Mouse (Mus musculus): ENCODE data around the gene Prmt1. TPM values are rescaled to one million over a fixed set of nuclear protein-coding genes. Genes with fewer than 3 reads are reported as not detected.

Prmt1 gene
- polyA plus RNA-seq, 1 experiment from 2014 or later = 220 TPM

DNA sequence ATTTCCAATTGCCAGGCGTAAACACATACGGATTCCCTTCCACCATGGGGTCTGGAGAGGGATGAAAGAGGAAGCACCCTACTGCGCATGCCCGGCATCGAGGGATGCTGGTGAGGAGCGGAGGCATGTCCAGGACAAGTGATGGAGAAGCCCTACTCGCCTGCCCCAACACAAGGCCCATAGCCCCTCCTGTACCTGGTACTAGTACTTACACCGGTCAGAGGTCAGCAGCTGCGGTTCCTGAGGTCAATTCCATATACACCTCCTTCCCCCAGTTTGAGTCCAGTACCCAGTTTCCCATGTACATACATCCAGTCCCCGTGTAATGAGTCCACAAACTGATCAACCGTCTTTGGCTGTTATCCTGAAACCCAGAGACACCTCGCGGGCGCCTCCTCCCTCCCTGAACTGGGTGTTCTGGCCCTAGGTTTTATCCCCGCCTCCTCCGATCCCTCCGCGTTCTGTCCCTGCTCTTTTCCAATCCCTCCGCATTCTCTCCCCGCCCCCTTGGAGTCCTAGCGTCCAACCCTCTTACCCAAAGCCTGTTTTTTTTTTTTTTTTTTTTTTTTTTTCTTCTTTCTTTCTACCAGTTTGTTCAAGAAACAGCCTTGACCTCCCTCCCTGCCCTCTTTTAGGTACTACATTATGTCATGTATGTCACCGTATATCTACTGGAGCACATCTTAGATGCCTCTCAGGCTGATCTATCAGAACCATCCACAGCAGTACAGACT lies 11.8 kb downstream of the Prmt1 start, which contains the start of gene Cpt1c:
TSS of gene Cpt1c (minus strand) at position 469 of the 734 bp plus-strand sequence.
- 3% methylated on average over 22 of the region's 22 CpGs for WGBS (ENCODE audit: insufficient replicate concordance)
- Histone ChIP-seq H3K27ac (peak within 1 kb of the TSS; percentile 75), H3K9me3 (replicated peaks) (no peaks in the 10 kb centered on the region), H3K4me3 (replicated peaks) (peak within 1 kb of the TSS; percentile 36), H3K4me1 (replicated peaks) (peaks cover 51% of the 10 kb centered on the region), H3K4me2 (peak within 1 kb of the TSS; percentile 59), H3K36me3 (peaks cover 42% of the 10 kb centered on the region), H3K9ac (peak within 1 kb of the TSS; percentile 51; the same call in 1 of the 2 replicates), H3K27me3 (peaks cover 6% of the 10 kb centered on the region; the same call in 1 of the 2 replicates)
- peak; percentile 70 for DNase-seq
- ATAC-seq (ENCODE audit: low read depth) = peak; percentile 63

- 51% methylated on average over 14 of the region's 14 CpGs for WGBS (ENCODE audit: insufficient replicate concordance)
- Histone ChIP-seq H3K27ac (peak overlapping the region; percentile 75), H3K36me3 (peaks cover 33% of the 10 kb centered on the region), H3K27me3 (peaks cover 6% of the 10 kb centered on the region; the same call in 1 of the 2 replicates), H3K9me3 (replicated peaks) (no peaks in the 10 kb centered on the region), H3K4me3 (replicated peaks) (peak overlapping the region; percentile 36), H3K9ac (0 out of 2 replicates have a peak overlapping the region, but pooled peaks have one; percentile 27), H3K4me1 (replicated peaks) (peaks cover 51% of the 10 kb centered on the region), H3K4me2 (peak overlapping the region; percentile 59)
- DNase-seq (no peak), ATAC-seq (ENCODE audit: low read depth) (no peak)
Observed at GRCm38 (mm10) chr7:44973415-44974130, 12.8 kb downstream of the Prmt1 start.

DNA sequence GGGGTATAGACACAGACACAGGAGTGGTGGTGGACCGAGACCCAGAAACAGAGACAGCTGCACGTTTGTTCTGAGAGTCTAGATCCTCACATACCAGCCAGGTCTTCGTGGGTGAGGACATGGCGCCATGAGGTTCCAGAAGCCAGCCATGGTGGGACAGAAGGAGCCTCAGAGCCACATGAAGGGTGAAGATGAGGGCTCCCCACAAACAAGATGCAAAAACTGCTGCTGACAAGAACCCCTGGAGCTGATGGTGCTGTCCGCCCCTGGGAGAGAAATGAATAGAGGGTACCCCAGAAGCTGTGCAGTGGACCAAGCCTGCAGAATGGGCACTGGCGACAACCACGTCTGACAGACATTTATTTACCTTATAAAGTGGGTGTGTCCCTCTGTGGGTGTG lies 15.2 kb downstream of the Prmt1 start:
- WGBS (ENCODE audit: insufficient replicate concordance) = 58% methylated on average over 7 of the region's 7 CpGs

GRCm38 (mm10) chr7:44970231-44970691 lies 16.1 kb downstream of the Prmt1 start:
- H3K27ac ChIP-seq = no peak overlapping the region
- peaks cover 6% of the 10 kb centered on the region; the same call in 1 of the 2 replicates for H3K27me3 ChIP-seq
- under 1% methylated on average over 36 of the region's 36 CpGs for WGBS (ENCODE audit: insufficient replicate concordance)
- H3K9ac ChIP-seq = peak overlapping the region; percentile 59
- H3K4me3 ChIP-seq (replicated peaks) = peak overlapping the region; percentile 56
- ATAC-seq (ENCODE audit: low read depth) (peak; percentile 84), DNase-seq (peak; percentile 70)
- H3K4me1 ChIP-seq (replicated peaks) = peaks cover 57% of the 10 kb centered on the region
- H3K9me3 ChIP-seq (replicated peaks) = no peaks in the 10 kb centered on the region
- H3K36me3 ChIP-seq = no peaks in the 10 kb centered on the region
- H3K4me2 ChIP-seq = peak overlapping the region; percentile 78

More for the DNA sequence above, 15.2 kb downstream of the Prmt1 start:
- Histone ChIP-seq H3K4me3 (replicated peaks) (peak overlapping the region; percentile 56; the same call in 1 of the 2 replicates), H3K4me1 (replicated peaks) (peaks cover 62% of the 10 kb centered on the region), H3K4me2 (peak overlapping the region; percentile 78), H3K9ac (no peak overlapping the region), H3K27me3 (peaks cover 6% of the 10 kb centered on the region; the same call in 1 of the 2 replicates), H3K36me3 (peaks cover 8% of the 10 kb centered on the region), H3K9me3 (replicated peaks) (no peaks in the 10 kb centered on the region), H3K27ac (no peak overlapping the region)
- ATAC-seq (ENCODE audit: low read depth) = no peak
- no peak for DNase-seq

GRCm38 (mm10) chr7:44966638-44967037 lies 19.7 kb downstream of the Prmt1 start:
- Histone ChIP-seq H3K4me3 (replicated peaks) (no peak overlapping the region), H3K9me3 (replicated peaks) (no peaks in the 10 kb centered on the region), H3K27ac (no peak overlapping the region), H3K36me3 (no peaks in the 10 kb centered on the region), H3K9ac (no peak overlapping the region), H3K4me1 (replicated peaks) (peaks cover 42% of the 10 kb centered on the region), H3K27me3 (peaks cover 6% of the 10 kb centered on the region; the same call in 1 of the 2 replicates), H3K4me2 (no peak overlapping the region)
- WGBS (ENCODE audit: insufficient replicate concordance) = 54% methylated on average over 15 of the region's 15 CpGs
- ATAC-seq (ENCODE audit: low read depth) (no peak), DNase-seq (no peak)

GRCm38 (mm10) chr7:44965975-44966374 lies 20.4 kb downstream of the Prmt1 start:
- Histone ChIP-seq H3K27ac (no peak overlapping the region), H3K36me3 (no peaks in the 10 kb centered on the region), H3K4me1 (replicated peaks) (peaks cover 36% of the 10 kb centered on the region), H3K9me3 (replicated peaks) (no peaks in the 10 kb centered on the region), H3K9ac (no peak overlapping the region), H3K4me2 (no peak overlapping the region), H3K27me3 (no peaks in the 10 kb centered on the region), H3K4me3 (replicated peaks) (no peak overlapping the region)
- no peak for ATAC-seq (ENCODE audit: low read depth)
- DNase-seq = no peak
- 56% methylated on average over 7 of the region's 7 CpGs for WGBS (ENCODE audit: insufficient replicate concordance)

DNA sequence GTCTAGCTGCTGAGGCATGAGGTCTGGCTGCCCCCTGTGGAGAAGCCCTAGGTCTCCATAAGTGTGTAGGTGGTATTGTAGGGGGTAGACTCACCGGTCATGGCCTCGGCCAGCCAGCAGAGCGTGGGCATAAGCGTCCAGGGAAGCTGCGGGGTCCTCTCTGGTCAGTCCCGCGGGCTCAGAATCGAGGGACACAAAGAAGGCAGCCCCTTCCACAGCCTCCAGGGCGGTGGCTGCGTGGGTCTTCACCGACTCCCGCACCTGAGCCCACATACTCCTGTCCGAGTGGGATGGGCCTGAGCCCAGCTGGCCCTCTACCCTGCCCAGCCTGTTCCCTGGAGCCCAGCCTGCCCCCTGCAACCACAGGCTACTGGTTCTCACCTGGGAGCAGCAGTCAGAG lies 21.4 kb downstream of the Prmt1 start:
- Histone ChIP-seq H3K4me3 (replicated peaks) (no peak overlapping the region), H3K36me3 (no peaks in the 10 kb centered on the region), H3K4me1 (replicated peaks) (peaks cover 27% of the 10 kb centered on the region), H3K9ac (no peak overlapping the region), H3K4me2 (no peak overlapping the region), H3K9me3 (replicated peaks) (no peaks in the 10 kb centered on the region), H3K27ac (no peak overlapping the region), H3K27me3 (no peaks in the 10 kb centered on the region)
- ATAC-seq (ENCODE audit: low read depth) (no peak), DNase-seq (no peak)
- WGBS (ENCODE audit: insufficient replicate concordance) = 88% methylated on average over 13 of the region's 13 CpGs

DNA sequence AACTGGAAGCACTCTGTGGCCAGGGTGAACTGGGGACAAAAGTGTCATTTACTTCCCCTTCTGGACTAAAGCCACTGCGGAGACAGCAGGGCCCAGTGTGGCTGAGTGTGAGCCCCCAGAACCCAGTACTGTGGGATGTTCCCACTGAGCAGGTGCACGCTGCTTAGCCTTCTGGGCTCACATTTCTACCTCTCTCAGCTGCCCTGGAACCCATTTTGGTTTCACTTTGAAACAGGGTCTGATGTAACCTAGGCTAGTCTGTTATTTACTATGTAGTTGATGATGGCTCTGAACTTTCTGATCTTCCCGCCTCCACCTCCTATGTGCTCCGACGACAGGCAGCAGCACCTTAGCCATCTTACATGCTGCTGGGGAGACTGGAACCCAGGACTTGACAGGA lies 23.5 kb downstream of the Prmt1 start:
- H3K4me2 ChIP-seq = no peak overlapping the region
- H3K4me3 ChIP-seq (replicated peaks) = no peak overlapping the region
- 68% methylated on average over 5 of the region's 5 CpGs for WGBS (ENCODE audit: insufficient replicate concordance)
- no peak for ATAC-seq (ENCODE audit: low read depth)
- no peak for DNase-seq
- H3K27me3 ChIP-seq = no peaks in the 10 kb centered on the region
- H3K9me3 ChIP-seq (replicated peaks) = no peaks in the 10 kb centered on the region
- H3K36me3 ChIP-seq = no peaks in the 10 kb centered on the region
- no peak overlapping the region for H3K27ac ChIP-seq
- H3K9ac ChIP-seq = 0 out of 2 replicates have a peak overlapping the region, but pooled peaks have one; percentile 22
- H3K4me1 ChIP-seq (replicated peaks) = peaks cover 25% of the 10 kb centered on the region

DNA sequence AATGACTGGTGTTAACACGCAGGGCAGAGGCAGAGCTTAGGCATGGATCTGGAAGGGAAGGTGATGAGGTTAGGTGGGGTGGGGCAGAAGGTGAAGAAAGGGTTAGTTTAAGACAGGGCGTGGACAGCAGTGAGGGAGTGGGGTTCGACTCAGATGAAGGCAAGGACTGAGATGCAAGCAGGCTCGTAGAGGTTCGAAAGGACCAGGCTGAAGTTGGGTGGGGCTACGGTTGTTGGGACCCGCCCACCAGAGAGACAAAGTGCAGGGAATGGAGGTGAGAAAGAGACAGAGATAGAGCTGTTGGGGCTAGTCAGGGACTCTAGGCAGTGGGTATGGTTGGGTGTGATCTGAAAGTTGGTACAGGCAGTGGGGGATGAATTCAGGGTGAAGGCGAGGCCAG lies 24.0 kb downstream of the Prmt1 start:
- no peak overlapping the region for H3K27ac ChIP-seq
- no peaks in the 10 kb centered on the region for H3K9me3 ChIP-seq (replicated peaks)
- H3K9ac ChIP-seq = no peak overlapping the region
- WGBS (ENCODE audit: insufficient replicate concordance) = 44% methylated on average over 8 of the region's 8 CpGs
- no peak for DNase-seq
- ATAC-seq (ENCODE audit: low read depth) = no peak
- H3K27me3 ChIP-seq = no peaks in the 10 kb centered on the region
- H3K4me3 ChIP-seq (replicated peaks) = no peak overlapping the region
- H3K4me2 ChIP-seq = no peak overlapping the region
- peaks cover 20% of the 10 kb centered on the region for H3K4me1 ChIP-seq (replicated peaks)
- H3K36me3 ChIP-seq = no peaks in the 10 kb centered on the region

- H3K4me2 ChIP-seq = no peak overlapping the region
- DNase-seq (no peak), ATAC-seq (ENCODE audit: low read depth) (no peak)
- no peaks in the 10 kb centered on the region for H3K27me3 ChIP-seq
- H3K36me3 ChIP-seq = no peaks in the 10 kb centered on the region
- no peaks in the 10 kb centered on the region for H3K9me3 ChIP-seq (replicated peaks)
- H3K4me3 ChIP-seq (replicated peaks) = no peak overlapping the region
- 72% methylated on average over 13 of the region's 13 CpGs for WGBS (ENCODE audit: insufficient replicate concordance)
- peaks cover 20% of the 10 kb centered on the region for H3K4me1 ChIP-seq (replicated peaks)
- H3K27ac ChIP-seq = no peak overlapping the region
- no peak overlapping the region for H3K9ac ChIP-seq
Observed at GRCm38 (mm10) chr7:44960512-44960910, 25.9 kb downstream of the Prmt1 start.

DNA sequence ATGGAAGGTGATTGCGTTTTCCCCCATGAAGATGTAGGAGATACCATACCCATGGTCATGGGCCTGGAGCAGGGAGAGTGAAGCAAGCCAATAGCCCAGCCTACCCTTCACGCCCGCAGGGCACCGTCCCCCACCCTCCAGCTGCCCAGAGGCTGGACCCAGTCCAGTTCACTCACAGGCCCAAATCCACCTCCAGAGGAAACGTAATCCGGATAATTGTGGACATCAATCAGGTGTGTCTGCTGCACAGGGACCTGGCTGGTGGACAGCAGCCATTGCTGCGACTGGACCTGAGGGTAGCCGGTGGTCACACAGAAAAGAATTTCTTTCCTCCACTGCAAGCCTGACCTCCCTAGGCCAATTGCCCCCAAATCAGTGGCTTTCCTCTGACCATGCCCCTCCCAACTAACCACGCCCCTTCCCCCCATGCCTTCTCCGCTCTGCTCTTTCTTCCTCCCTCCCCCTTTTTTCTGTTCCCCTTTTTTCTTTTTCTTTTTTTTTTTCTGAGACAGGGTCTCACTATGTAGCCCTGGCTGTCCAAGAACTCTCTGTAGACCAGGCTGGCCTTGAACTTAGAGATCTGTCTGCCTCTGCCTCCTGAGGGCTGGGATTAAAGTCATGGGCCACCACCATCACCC lies 26.4 kb downstream of the Prmt1 start:
- Histone ChIP-seq H3K4me3 (replicated peaks) (no peak overlapping the region), H3K27ac (no peak overlapping the region), H3K36me3 (no peaks in the 10 kb centered on the region), H3K4me2 (no peak overlapping the region), H3K9me3 (replicated peaks) (no peaks in the 10 kb centered on the region), H3K27me3 (no peaks in the 10 kb centered on the region), H3K9ac (no peak overlapping the region), H3K4me1 (replicated peaks) (peaks cover 20% of the 10 kb centered on the region)
- DNase-seq (no peak), ATAC-seq (ENCODE audit: low read depth) (no peak)
- 63% methylated on average over 10 of the region's 10 CpGs for WGBS (ENCODE audit: insufficient replicate concordance)

Measured in liver, embryonic 13.5 days (tissue).